Mouse (Mus musculus): ENCODE measurements around the gene Tcte1. TPM values are rescaled to one million over a fixed set of nuclear protein-coding genes. Genes with fewer than 3 reads are reported as not detected.
A peak's percentile ranks its signal among the peaks of the same experiment; 100 is the strongest.

Gene Tcte1
- total RNA-seq (2012; rRNA removed): 0.09 and 0.11 TPM in 2 replicates

- peaks cover 0 to 10% of the 10 kb centered on the region in 2 experiments; a peak in 2 of 4 replicates for H3K4me1 ChIP-seq (ENCODE audit: control insufficient read depth in 2 of 2, insufficient read depth in 2 of 2, low read length in 2 of 2, poor library complexity in 1 of 2)
- in situ Hi-C loops (cut with MboI; ENCODE audit: low sequenced_read_pairs in 2 of 2, unreplicated experiment in 2 of 2): no loop called here
- no peak for TF ChIP-seq ZC3H11A (IDR thresholded peaks at IDR 0.05; ENCODE audit: borderline replicate concordance, low read depth, low read length)
- no peak for TF ChIP-seq MAFK (IDR thresholded peaks at IDR 0.05; ENCODE audit: insufficient read depth, low read depth, low read length)
- TF ChIP-seq HCFC1 (IDR thresholded peaks at IDR 0.05; ENCODE audit: borderline replicate concordance, insufficient read depth, low read length): no peak
- TF ChIP-seq CHD2 (IDR thresholded peaks at IDR 0.05; ENCODE audit: low read depth, low read length): no peak
- TF ChIP-seq ZNF384 (IDR thresholded peaks at IDR 0.05; ENCODE audit: low read depth, low read length): no peak
These were observed at the start of gene Tcte1 for GRCm38 (mm10) chr17:45523263-45523662. TSS of gene Tcte1 (plus strand) at chr17:45523434.

GRCm38 (mm10) chr17:45473667-45474066 is 49.6 kb upstream of the Tcte1 start:
- Histone ChIP-seq H3K9ac (ENCODE audit: insufficient read depth, low read depth, low read length, poor library complexity, severe bottlenecking) (peak overlapping the region; percentile 53; the same call in 1 of the 2 replicates), H3K9me3 (ENCODE audit: control insufficient read depth, insufficient read depth, low read depth, low read length) (no peaks in the 10 kb centered on the region), H3K4me1 (ENCODE audit: control insufficient read depth in 2 of 2, insufficient read depth in 2 of 2, low read length in 2 of 2, poor library complexity in 1 of 2) (peaks cover 16 to 21% of the 10 kb centered on the region in 2 experiments), H3K27ac (ENCODE audit: insufficient read depth, low read depth, low read length, poor library complexity, severe bottlenecking) (0 out of 2 replicates have a peak overlapping the region, but pooled peaks have one; percentile 35), H3K4me3 (ENCODE audit: insufficient read depth in 1 of 2, low read depth in 1 of 2, low read length in 2 of 2, poor library complexity in 1 of 2, severe bottlenecking in 1 of 2) (peak overlapping the region in 1 of 2 experiments; percentile 63; a peak in 1 of 4 replicates), H3K36me3 (ENCODE audit: control insufficient read depth, insufficient read depth, low read length, poor library complexity, severe bottlenecking) (no peaks in the 10 kb centered on the region)
- DNase-seq (ENCODE audit: low read depth, low spot score): no peak
- in situ Hi-C loops (cut with MboI; ENCODE audit: low sequenced_read_pairs in 2 of 2, unreplicated experiment in 2 of 2): loop anchor here (10.0 kb wide), 1 partner anchor 81 kb away; the partner anchor contains the start of gene Nfkbie (in 2 of the 2)
- TF ChIP-seq HCFC1 (IDR thresholded peaks at IDR 0.05; ENCODE audit: borderline replicate concordance, insufficient read depth, low read length): no peak

More at GRCm38 (mm10) chr17:45523263-45523662, at the start of gene Tcte1:
- no peak within 1 kb of the TSS for H3K27ac ChIP-seq (ENCODE audit: insufficient read depth, low read depth, low read length, poor library complexity, severe bottlenecking)
- H3K9me3 ChIP-seq (ENCODE audit: control insufficient read depth, insufficient read depth, low read depth, low read length): no peaks in the 10 kb centered on the region
- no peak for DNase-seq (ENCODE audit: low read depth, low spot score)
- H3K9ac ChIP-seq (ENCODE audit: insufficient read depth, low read depth, low read length, poor library complexity, severe bottlenecking): peak within 1 kb of the TSS; percentile 65
- H3K36me3 ChIP-seq (ENCODE audit: control insufficient read depth, insufficient read depth, low read length, poor library complexity, severe bottlenecking): peaks cover 26% of the 10 kb centered on the region
- peak within 1 kb of the TSS; percentile 49 to 79 for H3K4me3 ChIP-seq (ENCODE audit: insufficient read depth in 1 of 2, low read depth in 1 of 2, low read length in 2 of 2, poor library complexity in 1 of 2, severe bottlenecking in 1 of 2)

GRCm38 (mm10) chr17:45474146-45474545 is 49.1 kb upstream of the Tcte1 start:
- H3K27ac ChIP-seq (ENCODE audit: insufficient read depth, low read depth, low read length, poor library complexity, severe bottlenecking): peak overlapping the region; percentile 87; the same call in 1 of the 2 replicates
- in situ Hi-C loops (cut with MboI; ENCODE audit: low sequenced_read_pairs in 2 of 2, unreplicated experiment in 2 of 2): loop anchor here (10.0 kb wide), 1 partner anchor 81 kb away; the partner anchor contains the start of gene Nfkbie (in 2 of the 2)
- H3K9ac ChIP-seq (ENCODE audit: insufficient read depth, low read depth, low read length, poor library complexity, severe bottlenecking): peak overlapping the region; percentile 71; the same call in 1 of the 2 replicates

GRCm38 (mm10) chr17:45474669-45475465 is 48.4 kb upstream of the Tcte1 start, which contains the start of gene Spats1:
TSS of gene Spats1 (minus strand) at chr17:45475415.
- Histone ChIP-seq H3K9me3 (ENCODE audit: control insufficient read depth, insufficient read depth, low read depth, low read length) (no peaks in the 10 kb centered on the region), H3K9ac (ENCODE audit: insufficient read depth, low read depth, low read length, poor library complexity, severe bottlenecking) (peak within 1 kb of the TSS; percentile 71; the same call in 1 of the 2 replicates), H3K27ac (ENCODE audit: insufficient read depth, low read depth, low read length, poor library complexity, severe bottlenecking) (peak within 1 kb of the TSS; percentile 87; the same call in 1 of the 2 replicates), H3K4me1 (ENCODE audit: control insufficient read depth in 2 of 2, insufficient read depth in 2 of 2, low read length in 2 of 2, poor library complexity in 1 of 2) (peaks cover 16 to 21% of the 10 kb centered on the region in 2 experiments), H3K36me3 (ENCODE audit: control insufficient read depth, insufficient read depth, low read length, poor library complexity, severe bottlenecking) (no peaks in the 10 kb centered on the region), H3K4me3 (ENCODE audit: insufficient read depth in 1 of 2, low read depth in 1 of 2, low read length in 2 of 2, poor library complexity in 1 of 2, severe bottlenecking in 1 of 2) (peak within 1 kb of the TSS; percentile 41 to 63)
- no peak for TF ChIP-seq ZNF384 (IDR thresholded peaks at IDR 0.05; ENCODE audit: low read depth, low read length)
- 0 out of 2 replicates have a peak, but pooled peaks have one; percentile 26 for TF ChIP-seq HCFC1 (IDR thresholded peaks at IDR 0.05; ENCODE audit: borderline replicate concordance, insufficient read depth, low read length)
- no peak; the same call in 1 of the 2 replicates for TF ChIP-seq CHD2 (IDR thresholded peaks at IDR 0.05; ENCODE audit: low read depth, low read length)
- no peak for TF ChIP-seq ZC3H11A (IDR thresholded peaks at IDR 0.05; ENCODE audit: borderline replicate concordance, low read depth, low read length)
- no peak for TF ChIP-seq MAFK (IDR thresholded peaks at IDR 0.05; ENCODE audit: insufficient read depth, low read depth, low read length)
- peak; percentile 96 for DNase-seq (ENCODE audit: low read depth, low spot score)
- in situ Hi-C loops (cut with MboI; ENCODE audit: low sequenced_read_pairs in 2 of 2, unreplicated experiment in 2 of 2): loop anchor here (10.0 kb wide), 1 partner anchor 80 kb away; the partner anchor contains the start of gene Nfkbie (in 2 of the 2)

More at GRCm38 (mm10) chr17:45474146-45474545, 49.1 kb upstream of the Tcte1 start:
- no peaks in the 10 kb centered on the region for H3K36me3 ChIP-seq (ENCODE audit: control insufficient read depth, insufficient read depth, low read length, poor library complexity, severe bottlenecking)
- TF ChIP-seq MAFK (IDR thresholded peaks at IDR 0.05; ENCODE audit: insufficient read depth, low read depth, low read length) (peak; percentile 30; the same call in 1 of the 2 replicates), ZNF384 (IDR thresholded peaks at IDR 0.05; ENCODE audit: low read depth, low read length) (peak; percentile 52; the same call in 1 of the 2 replicates), HCFC1 (IDR thresholded peaks at IDR 0.05; ENCODE audit: borderline replicate concordance, insufficient read depth, low read length) (no peak), CHD2 (IDR thresholded peaks at IDR 0.05; ENCODE audit: low read depth, low read length) (no peak)
- peak overlapping the region; percentile 41 to 63 for H3K4me3 ChIP-seq (ENCODE audit: insufficient read depth in 1 of 2, low read depth in 1 of 2, low read length in 2 of 2, poor library complexity in 1 of 2, severe bottlenecking in 1 of 2)
- peaks cover 16 to 21% of the 10 kb centered on the region in 2 experiments for H3K4me1 ChIP-seq (ENCODE audit: control insufficient read depth in 2 of 2, insufficient read depth in 2 of 2, low read length in 2 of 2, poor library complexity in 1 of 2)
- DNase-seq (ENCODE audit: low read depth, low spot score): no peak
- no peaks in the 10 kb centered on the region for H3K9me3 ChIP-seq (ENCODE audit: control insufficient read depth, insufficient read depth, low read depth, low read length)

Measured in ES-E14 (cell line).